Mouse (Mus musculus) layer of hippocampus, postnatal 14 days (tissue): Measurements from ENCODE around the gene Plppr5. TPM values are rescaled to one million over a fixed set of nuclear protein-coding genes. Genes with fewer than 3 reads are reported as not detected.

Experiments
- DNase-seq, 2 experiments: peaks; one replicate each; pipeline ENCODE4 v3.0.0; 2021 to 2022; ENCODE audit warnings: low spot score in 2 of 2, mixed read lengths in 1 of 2
- total RNA-seq, 2 experiments: library from RNA; stranded (reverse); gene quantifications; 2 replicates each; pipeline ENCODE4 v1.2.3; 2021

Gene Plppr5
- total RNA-seq, 2 experiments from 2014 or later = 48.0 to 49.9 TPM

GRCm38 (mm10) chr3:117686648-117687047 is 112.0 kb downstream of the Plppr5 start:
- no peak for DNase-seq

GRCm38 (mm10) chr3:117694736-117695135 is 120.1 kb downstream of the Plppr5 start:
- DNase-seq = no peak

- no peak for DNase-seq
Observed at GRCm38 (mm10) chr3:117696350-117696749, 121.7 kb downstream of the Plppr5 start.

- no peak for DNase-seq
Observed at GRCm38 (mm10) chr3:117708788-117709187, 134.2 kb downstream of the Plppr5 start.

- DNase-seq = no peak
Observed at GRCm38 (mm10) chr3:117716534-117717280, 142.1 kb downstream of the Plppr5 start.

GRCm38 (mm10) chr3:117723390-117723789 is 148.8 kb downstream of the Plppr5 start:
- DNase-seq = no peak

- no peak for DNase-seq
Observed at GRCm38 (mm10) chr3:117724521-117724920, 149.9 kb downstream of the Plppr5 start.

- no peak for DNase-seq
Observed at GRCm38 (mm10) chr3:117725501-117725900, 150.9 kb downstream of the Plppr5 start.

- no peak for DNase-seq
Observed at GRCm38 (mm10) chr3:117728136-117728535, 153.5 kb downstream of the Plppr5 start.

- no peak for DNase-seq
Observed at GRCm38 (mm10) chr3:117729121-117730072, 154.8 kb downstream of the Plppr5 start.

GRCm38 (mm10) chr3:117731545-117731944 is 156.9 kb downstream of the Plppr5 start:
- DNase-seq = no peak

GRCm38 (mm10) chr3:117732661-117733060 is 158.0 kb downstream of the Plppr5 start:
- no peak for DNase-seq

Other genes starting within 250 kb of the Plppr5 start
- gene Plppr4, start 214.0 kb upstream of the Plppr5 start, total RNA-seq = 100 to 1,000 TPM; 331 to 351 TPM